Mouse (Mus musculus): ENCODE data around the gene Aldh9a1. TPM values are rescaled to one million over a fixed set of nuclear protein-coding genes. Genes with fewer than 3 reads are reported as not detected.

Aldh9a1 gene
- polyA plus RNA-seq, 1 experiment = 33.4 TPM

- Histone ChIP-seq H3K27ac (ENCODE audit: insufficient read depth, low read length) (no peak overlapping the region), H3K4me3 (ENCODE audit: insufficient read depth, low read length) (no peak overlapping the region), H3K4me1 (ENCODE audit: control insufficient read depth, insufficient read depth, low read length) (0 out of 2 replicates have a peak, but pooled peaks cover 3% of the 10 kb centered on the region)
- TF ChIP-seq CTCF (IDR thresholded peaks at IDR 0.05; ENCODE audit: extremely low read depth, insufficient read depth, low read length) = no peak
- no peak for TF ChIP-seq POLR2A (IDR thresholded peaks at IDR 0.05; ENCODE audit: extremely low read depth, insufficient read depth, low read length)
These were observed 39.8 kb downstream of the Aldh9a1 start for GRCm38 (mm10) chr1:167389584-167389983.

- TF ChIP-seq POLR2A (IDR thresholded peaks at IDR 0.05; ENCODE audit: extremely low read depth, insufficient read depth, low read length) (no peak), CTCF (IDR thresholded peaks at IDR 0.05; ENCODE audit: extremely low read depth, insufficient read depth, low read length) (no peak)
- H3K4me3 ChIP-seq (ENCODE audit: insufficient read depth, low read length) = no peak overlapping the region
- no peak overlapping the region for H3K27ac ChIP-seq (ENCODE audit: insufficient read depth, low read length)
- H3K4me1 ChIP-seq (ENCODE audit: control insufficient read depth, insufficient read depth, low read length) = 0 out of 2 replicates have a peak, but pooled peaks cover 3% of the 10 kb centered on the region
These were observed 40.6 kb downstream of the Aldh9a1 start for GRCm38 (mm10) chr1:167390381-167390780.

- Histone ChIP-seq H3K4me1 (ENCODE audit: control insufficient read depth, insufficient read depth, low read length) (0 out of 2 replicates have a peak, but pooled peaks cover 3% of the 10 kb centered on the region), H3K27ac (ENCODE audit: insufficient read depth, low read length) (no peak overlapping the region), H3K4me3 (ENCODE audit: insufficient read depth, low read length) (0 out of 2 replicates have a peak overlapping the region, but pooled peaks have one; percentile 23)
- TF ChIP-seq POLR2A (IDR thresholded peaks at IDR 0.05; ENCODE audit: extremely low read depth, insufficient read depth, low read length) (no peak), CTCF (IDR thresholded peaks at IDR 0.05; ENCODE audit: extremely low read depth, insufficient read depth, low read length) (no peak)
These were observed 41.5 kb downstream of the Aldh9a1 start for GRCm38 (mm10) chr1:167391241-167391640.

- Histone ChIP-seq H3K4me3 (ENCODE audit: insufficient read depth, low read length) (peak overlapping the region; percentile 77), H3K27ac (ENCODE audit: insufficient read depth, low read length) (peak overlapping the region; percentile 67; the same call in 1 of the 2 replicates), H3K4me1 (ENCODE audit: control insufficient read depth, insufficient read depth, low read length) (0 out of 2 replicates have a peak, but pooled peaks cover 3% of the 10 kb centered on the region)
- TF ChIP-seq POLR2A (IDR thresholded peaks at IDR 0.05; ENCODE audit: extremely low read depth, insufficient read depth, low read length) = no peak
- no peak for TF ChIP-seq CTCF (IDR thresholded peaks at IDR 0.05; ENCODE audit: extremely low read depth, insufficient read depth, low read length)
These were observed 42.3 kb downstream of the Aldh9a1 start for GRCm38 (mm10) chr1:167392031-167392640.

GRCm38 (mm10) chr1:167392687-167393086 is 42.9 kb downstream of the Aldh9a1 start:
- Histone ChIP-seq H3K4me1 (ENCODE audit: control insufficient read depth, insufficient read depth, low read length) (0 out of 2 replicates have a peak, but pooled peaks cover 3% of the 10 kb centered on the region), H3K27ac (ENCODE audit: insufficient read depth, low read length) (peak overlapping the region; percentile 67; the same call in 1 of the 2 replicates), H3K4me3 (ENCODE audit: insufficient read depth, low read length) (peak overlapping the region; percentile 77)
- TF ChIP-seq CTCF (IDR thresholded peaks at IDR 0.05; ENCODE audit: extremely low read depth, insufficient read depth, low read length) = no peak
- no peak for TF ChIP-seq POLR2A (IDR thresholded peaks at IDR 0.05; ENCODE audit: extremely low read depth, insufficient read depth, low read length)

GRCm38 (mm10) chr1:167393281-167393680 is 43.5 kb downstream of the Aldh9a1 start:
- TF ChIP-seq CTCF (IDR thresholded peaks at IDR 0.05; ENCODE audit: extremely low read depth, insufficient read depth, low read length) (no peak), POLR2A (IDR thresholded peaks at IDR 0.05; ENCODE audit: extremely low read depth, insufficient read depth, low read length) (no peak)
- 0 out of 2 replicates have a peak overlapping the region, but pooled peaks have one; percentile 13 for H3K27ac ChIP-seq (ENCODE audit: insufficient read depth, low read length)
- H3K4me3 ChIP-seq (ENCODE audit: insufficient read depth, low read length) = peak overlapping the region; percentile 77
- H3K4me1 ChIP-seq (ENCODE audit: control insufficient read depth, insufficient read depth, low read length) = 0 out of 2 replicates have a peak, but pooled peaks cover 2% of the 10 kb centered on the region

- H3K27ac ChIP-seq (ENCODE audit: insufficient read depth, low read length) = peak within 1 kb of the TSS; percentile 67; the same call in 1 of the 2 replicates
- TF ChIP-seq POLR2A (IDR thresholded peaks at IDR 0.05; ENCODE audit: extremely low read depth, insufficient read depth, low read length) (peak; percentile 83), CTCF (IDR thresholded peaks at IDR 0.05; ENCODE audit: extremely low read depth, insufficient read depth, low read length) (peak; percentile 46)
These were observed 44.1 kb downstream of the Aldh9a1 start, which contains the start of gene Mgst3 for GRCm38 (mm10) chr1:167393683-167394492. Mgst3 (minus strand) TSS chr1:167393841.

GRCm38 (mm10) chr1:167405237-167405636 is 55.4 kb downstream of the Aldh9a1 start:
- no peak overlapping the region for H3K4me3 ChIP-seq (ENCODE audit: insufficient read depth, low read length)
- no peak for TF ChIP-seq POLR2A (IDR thresholded peaks at IDR 0.05; ENCODE audit: extremely low read depth, insufficient read depth, low read length)
- TF ChIP-seq CTCF (IDR thresholded peaks at IDR 0.05; ENCODE audit: extremely low read depth, insufficient read depth, low read length) = no peak
- no peak overlapping the region for H3K27ac ChIP-seq (ENCODE audit: insufficient read depth, low read length)
- H3K4me1 ChIP-seq (ENCODE audit: control insufficient read depth, insufficient read depth, low read length) = no peaks in the 10 kb centered on the region

More at GRCm38 (mm10) chr1:167393683-167394492, 44.1 kb downstream of the Aldh9a1 start, which contains the start of gene Mgst3:
- peak within 1 kb of the TSS; percentile 77 for H3K4me3 ChIP-seq (ENCODE audit: insufficient read depth, low read length)
- H3K4me1 ChIP-seq (ENCODE audit: control insufficient read depth, insufficient read depth, low read length) = 0 out of 2 replicates have a peak, but pooled peaks cover 2% of the 10 kb centered on the region

- Histone ChIP-seq H3K4me1 (ENCODE audit: control insufficient read depth, insufficient read depth, low read length) (no peaks in the 10 kb centered on the region), H3K4me3 (ENCODE audit: insufficient read depth, low read length) (no peak overlapping the region), H3K27ac (ENCODE audit: insufficient read depth, low read length) (no peak overlapping the region)
- TF ChIP-seq CTCF (IDR thresholded peaks at IDR 0.05; ENCODE audit: extremely low read depth, insufficient read depth, low read length) (no peak), POLR2A (IDR thresholded peaks at IDR 0.05; ENCODE audit: extremely low read depth, insufficient read depth, low read length) (no peak)
These were observed 59.8 kb downstream of the Aldh9a1 start for GRCm38 (mm10) chr1:167409601-167410000.
